Mouse (Mus musculus) spleen, adult 2 months (tissue): Measurements from ENCODE around the gene Boc.

ENCODE experiments used
- CTCF ChIP-seq: fragments of 200-500 bp; IDR thresholded peaks from 2 replicates; pipeline ENCODE4 v1.5.1; 2011; ENCODE audit warnings: mild to moderate bottlenecking, inconsistent platforms; ENCODE audit not compliant: insufficient read depth, insufficient read length, insufficient replicate concordance; ENCODE audit errors: extremely low read depth
- POLR2A ChIP-seq: fragments of 200-500 bp; IDR thresholded peaks from 2 replicates; pipeline ENCODE4 v1.6.1; 2011; ENCODE audit warnings: low read depth, low read length, inconsistent platforms

DNA sequence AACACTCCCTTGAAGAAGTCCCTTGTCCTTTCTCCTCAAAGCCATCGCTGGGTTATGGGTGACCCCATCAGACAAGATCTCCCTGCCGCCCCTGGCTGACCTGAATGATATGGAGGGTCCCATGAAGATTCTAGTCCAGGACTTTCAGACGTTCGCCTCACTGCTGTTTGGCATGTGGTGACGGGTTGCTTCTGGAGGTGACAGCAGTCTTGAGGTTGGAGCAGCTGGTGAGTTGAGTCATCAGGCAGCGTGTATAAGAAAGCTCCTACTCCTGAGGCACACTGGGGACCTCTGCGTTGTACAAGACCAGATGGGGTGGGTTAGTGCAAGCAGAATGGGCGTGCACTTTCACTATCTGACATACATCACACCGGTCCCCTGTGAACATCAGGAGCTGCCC, 72.1 kb downstream of the Boc start:
- TF ChIP-seq POLR2A (no peak), CTCF (no peak)
